8 mouse cellular contexts compared by ENCODE assay signal in genomic region chr5:129886911-129887636, GRCm38 (mm10). TPM values are rescaled to one million over a fixed set of nuclear protein-coding genes. Genes with fewer than 3 reads are reported as not detected.
DNase-seq lines count a peak whose midpoint lies in the region; ATAC-seq and TF ChIP-seq lines count a peak whose summit lies in the region.

Gene Chchd2 (minus strand): TSS chr5:129887470.

- peak within 1 kb of the TSS; percentile 93 for H3K27ac ChIP-seq in forebrain, embryonic 16.5 days (ENCODE audit: low read length)
- H3K27ac ChIP-seq in layer of hippocampus, adult 2 months: peak within 1 kb of the TSS; percentile 96
- peak within 1 kb of the TSS; percentile 93 for H3K27ac ChIP-seq in lung, embryonic 14.5 days (ENCODE audit: low read depth)
- peak within 1 kb of the TSS; percentile 94 for H3K27ac ChIP-seq in olfactory bulb, adult 2 months (ENCODE audit: insufficient read depth, low read depth, low read length)
- H3K27ac ChIP-seq in thymus, adult 2 months (ENCODE audit: control insufficient read depth, insufficient read depth, low read length): peak within 1 kb of the TSS; percentile 67

- under 1% methylated on average over 46 of the region's 46 CpGs for WGBS in forebrain, embryonic 16.5 days
- under 1% methylated on average over 46 of the region's 46 CpGs for WGBS in lung, embryonic 14.5 days
- under 1% methylated on average over 46 of the region's 46 CpGs for WGBS in olfactory bulb, adult 2 months
- WGBS in thymus, adult 2 months: under 1% methylated on average over 46 of the region's 46 CpGs

- ATAC-seq in G1E (ENCODE audit: extremely low read depth, insufficient number of reproducible peaks, low FRiP score, poor library complexity, severe bottlenecking): peak; percentile 100
- ATAC-seq in forebrain, embryonic 16.5 days: peak; percentile 100
- peak; percentile 100 for ATAC-seq in lung, embryonic 14.5 days (ENCODE audit: insufficient read depth)

- peak within 1 kb of the TSS; percentile 92 for H3K9ac ChIP-seq in forebrain, embryonic 16.5 days (replicated peaks; ENCODE audit: low read depth, low read length)
- H3K9ac ChIP-seq in lung, embryonic 14.5 days: peak within 1 kb of the TSS; percentile 91

- peaks cover under 1% of the 10 kb centered on the region; the same call in 1 of the 2 replicates for H3K27me3 ChIP-seq in G1E (ENCODE audit: insufficient read depth, low read length)
- H3K27me3 ChIP-seq in forebrain, embryonic 16.5 days (replicated peaks; ENCODE audit: control insufficient read depth, insufficient read depth, low read length): no peaks in the 10 kb centered on the region
- H3K27me3 ChIP-seq in lung, embryonic 14.5 days (ENCODE audit: insufficient read depth, low read length): no peaks in the 10 kb centered on the region
- H3K27me3 ChIP-seq in thymus, adult 2 months (ENCODE audit: control insufficient read depth, insufficient read depth, low read length): no peaks in the 10 kb centered on the region

- H3K36me3 ChIP-seq in G1E (replicated peaks): peaks cover 32% of the 10 kb centered on the region
- peaks cover 5% of the 10 kb centered on the region; the same call in 1 of the 2 replicates for H3K36me3 ChIP-seq in forebrain, embryonic 16.5 days (ENCODE audit: control insufficient read depth, insufficient read depth)
- peaks cover 26% of the 10 kb centered on the region for H3K36me3 ChIP-seq in lung, embryonic 14.5 days (ENCODE audit: insufficient read depth)
- H3K36me3 ChIP-seq in thymus, adult 2 months (ENCODE audit: control insufficient read depth, insufficient read depth, low read length): peaks cover 16% of the 10 kb centered on the region

- H3K4me1 ChIP-seq in G1E (ENCODE audit: insufficient read depth, low read depth, low read length): peaks cover 25% of the 10 kb centered on the region
- peaks cover 19% of the 10 kb centered on the region for H3K4me1 ChIP-seq in forebrain, embryonic 16.5 days (replicated peaks; ENCODE audit: control insufficient read depth, insufficient read depth, low read length)
- H3K4me1 ChIP-seq in lung, embryonic 14.5 days (ENCODE audit: insufficient read depth): no peaks in the 10 kb centered on the region
- peaks cover 6% of the 10 kb centered on the region; the same call in 1 of the 2 replicates for H3K4me1 ChIP-seq in olfactory bulb, adult 2 months (ENCODE audit: control insufficient read depth, insufficient read depth, low read length)
- peaks cover 7% of the 10 kb centered on the region for H3K4me1 ChIP-seq in thymus, adult 2 months (replicated peaks; ENCODE audit: control insufficient read depth, insufficient read depth, low read length)

- peak; percentile 92 for TF ChIP-seq POLR2A in olfactory bulb, adult 2 months (IDR thresholded peaks at IDR 0.05; ENCODE audit: insufficient read depth, low read depth, low read length)
- peak; percentile 71 for TF ChIP-seq POLR2A in thymus, adult 2 months (IDR thresholded peaks at IDR 0.05; ENCODE audit: control insufficient read depth, extremely low read depth, insufficient read depth, low read length, poor library complexity)

- H3K4me2 ChIP-seq in forebrain, embryonic 16.5 days (ENCODE audit: low read length): peak within 1 kb of the TSS; percentile 78
- H3K4me2 ChIP-seq in lung, embryonic 14.5 days: peak within 1 kb of the TSS; percentile 93

- H3K9me3 ChIP-seq in G1E (replicated peaks): no peaks in the 10 kb centered on the region; the same call in 1 of the 2 replicates
- H3K9me3 ChIP-seq in forebrain, embryonic 16.5 days (ENCODE audit: control insufficient read depth, low read length): no peaks in the 10 kb centered on the region
- H3K9me3 ChIP-seq in lung, embryonic 14.5 days (ENCODE audit: low read depth, low read length): no peaks in the 10 kb centered on the region

- DNase-seq in G1E (ENCODE audit: low spot score): peak; percentile 85
- peak; percentile 91 to 95 for DNase-seq in cerebellum, adult 18-20 months
- peak; percentile 91 to 93 for DNase-seq in heart, postnatal 36 days
- DNase-seq in layer of hippocampus, adult 2 months (ENCODE audit: low spot score in 2 of 2): peak; percentile 92 to 97
- peak; percentile 99 for DNase-seq in lung, embryonic 14.5 days
- DNase-seq in thymus, adult 2 months: peak; percentile 91

- peak within 1 kb of the TSS; percentile 80 for H3K4me3 ChIP-seq in G1E (ENCODE audit: low read depth, low read length)
- H3K4me3 ChIP-seq in forebrain, embryonic 16.5 days (replicated peaks; ENCODE audit: low read length): peak within 1 kb of the TSS; percentile 94
- peak within 1 kb of the TSS; percentile 87 for H3K4me3 ChIP-seq in layer of hippocampus, adult 2 months
- H3K4me3 ChIP-seq in lung, embryonic 14.5 days (ENCODE audit: low read depth, low read length): peak within 1 kb of the TSS; percentile 92
- H3K4me3 ChIP-seq in olfactory bulb, adult 2 months (ENCODE audit: insufficient read depth, low read depth, low read length): peak within 1 kb of the TSS; percentile 99
- peak within 1 kb of the TSS; percentile 79 for H3K4me3 ChIP-seq in thymus, adult 2 months (ENCODE audit: control insufficient read depth, insufficient read depth, low read length)

- intact Hi-C loops in heart, postnatal 36 days (cut with DNase I): no loop called here

- no peak for TF ChIP-seq CTCF in G1E (IDR thresholded peaks at IDR 0.05; ENCODE audit: low read depth, low read length)
- TF ChIP-seq CTCF in layer of hippocampus, adult 2 months (conservative IDR thresholded peaks at IDR 0.05): no peak
- TF ChIP-seq CTCF in lung, embryonic 14.5 days (IDR thresholded peaks at IDR 0.05; ENCODE audit: low read depth): no peak
- no peak for TF ChIP-seq CTCF in olfactory bulb, adult 2 months (IDR thresholded peaks at IDR 0.05; ENCODE audit: insufficient read depth, low read depth, low read length)
- TF ChIP-seq CTCF in thymus, adult 2 months (IDR thresholded peaks at IDR 0.05; ENCODE audit: borderline replicate concordance, control insufficient read depth, extremely low read depth, insufficient read depth, low read length, poor library complexity): no peak

RNA-seq across cellular contexts. Expression of gene Chchd2, which starts in this region (rescaled TPM):
- total RNA-seq in G1E (2014; fragmentation: Nextera tagmentation) (69.4 and 78.3 TPM in 2 replicates), G1E (2017) (342 and 377 TPM in 2 replicates)
- polyA plus RNA-seq in G1E (2012): 586 and 747 TPM in 2 replicates
- 801 and 835 TPM in 2 replicates for polyA plus RNA-seq in forebrain, embryonic 16.5 days (2015; fragmentation: Nextera tagmentation; extraction: Ambion mirVana)
- total RNA-seq in heart, postnatal 36 days (2021): 1,000 to 10,000 TPM; 1,104 TPM
- total RNA-seq in layer of hippocampus, adult 2 months (2021): 100 to 1,000 TPM; 431 to 461 TPM
- 859 and 893 TPM in 2 replicates for polyA plus RNA-seq in lung, embryonic 14.5 days (2014; fragmentation: Nextera tagmentation; extraction: Ambion mirVana)
- not detected in 2 replicates for polyA plus RNA-seq in olfactory bulb, adult 2 months (2012; ENCODE audit: insufficient read depth, insufficient read length, low replicate concordance, missing spikeins)
- 1,121 and 1,221 TPM in 2 replicates for polyA plus RNA-seq in thymus, adult 2 months (2012; rRNA removed)

Comparison
In these comparisons a context has a peak if more than half of its experiments do, and no peak if none do; other contexts are left out.
1. Peak in every context shown above with its lines: DNase-seq, ATAC-seq, H3K4me3 ChIP-seq and H3K27ac ChIP-seq.